Mouse (Mus musculus) splenic B cell, adult 2 months (primary cell): ENCODE results near the gene Oxct2a.
"Not testable (repeated sequence)": the region's sequence is repeated elsewhere in the genome, so short reads cannot be mapped to it uniquely, and the experiment has no call there.

Source experiments
- DNase-seq: peaks from one replicate; pipeline ENCODE4 v3.0.0-alpha.2; 2011; ENCODE audit warnings: low read depth, low spot score
- H3K27me3 ChIP-seq: 2 replicates; pipeline ENCODE4 v1.6.1; 2012; ENCODE audit warnings: mild to moderate bottlenecking, low read length, moderate library complexity, mixed read lengths; ENCODE audit not compliant: control insufficient read depth, poor library complexity, insufficient read depth, severe bottlenecking
- H3K36me3 ChIP-seq: 2 replicates; pipeline ENCODE4 v1.6.1; 2012; ENCODE audit warnings: mild to moderate bottlenecking, low read length, moderate library complexity, mixed read lengths; ENCODE audit not compliant: control insufficient read depth, poor library complexity, insufficient read depth, severe bottlenecking

Oxct2a gene

GRCm38 (mm10) chr4:123333151-123333550 lies 9.7 kb upstream of the Oxct2a start:
- no peak for DNase-seq
- Histone ChIP-seq H3K27me3 (no peaks in the 10 kb centered on the region), H3K36me3 (no peaks in the 10 kb centered on the region)

DNA sequence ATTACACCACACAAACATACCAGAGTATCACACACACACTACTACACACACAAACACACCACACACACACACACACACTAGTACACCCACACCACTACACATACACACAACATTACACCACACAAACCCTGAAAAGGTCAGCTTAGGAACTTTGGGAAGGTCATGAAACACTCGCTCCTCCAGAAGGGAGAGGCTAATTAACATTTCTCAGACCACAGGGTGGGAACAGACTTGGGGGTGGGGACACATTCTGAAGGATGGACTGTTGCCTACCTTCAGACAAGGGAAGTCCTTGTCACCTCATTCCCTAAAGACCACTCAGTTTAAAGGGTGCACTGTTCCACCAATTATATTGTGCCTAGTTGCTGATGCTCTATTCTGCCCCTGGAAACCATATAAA lies 8.5 kb upstream of the Oxct2a start:
- H3K36me3 ChIP-seq, DNase-seq, H3K27me3 ChIP-seq: not testable (repeated sequence)

DNA sequence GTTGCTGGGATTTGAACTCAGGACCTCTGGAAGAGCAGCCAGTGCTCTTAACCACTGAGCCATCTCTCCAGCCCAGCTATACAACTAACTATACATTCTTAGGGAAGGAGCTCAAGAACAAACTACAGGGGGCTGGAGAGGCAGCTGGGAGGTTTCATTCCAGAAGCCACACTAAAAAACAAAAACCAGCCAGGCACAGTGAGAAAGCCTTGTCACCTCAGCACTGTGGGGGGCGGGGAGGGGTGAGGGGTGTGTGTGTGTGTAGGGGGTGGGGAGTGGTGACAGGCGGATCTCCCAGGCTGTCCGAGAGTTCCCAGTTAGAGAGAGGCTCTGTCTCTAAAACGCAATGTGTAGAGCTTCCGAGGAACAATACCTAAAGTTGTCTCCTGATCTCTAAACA lies 7.9 kb upstream of the Oxct2a start:
- H3K36me3 ChIP-seq, result no peaks in the 10 kb centered on the region
- H3K27me3 ChIP-seq, result no peaks in the 10 kb centered on the region
- no peak for DNase-seq

- H3K36me3 ChIP-seq, result no peaks in the 10 kb centered on the region
- H3K27me3 ChIP-seq, result no peaks in the 10 kb centered on the region
- no peak for DNase-seq
These were observed 5.5 kb upstream of the Oxct2a start for GRCm38 (mm10) chr4:123328946-123329345.

GRCm38 (mm10) chr4:123327630-123328029 lies 4.2 kb upstream of the Oxct2a start:
- Histone ChIP-seq H3K27me3 (no peaks in the 10 kb centered on the region), H3K36me3 (no peaks in the 10 kb centered on the region)
- no peak for DNase-seq

GRCm38 (mm10) chr4:123326087-123326486 lies 2.7 kb upstream of the Oxct2a start:
- H3K27me3 ChIP-seq, result no peaks in the 10 kb centered on the region
- H3K36me3 ChIP-seq, result no peaks in the 10 kb centered on the region
- no peak for DNase-seq

DNA sequence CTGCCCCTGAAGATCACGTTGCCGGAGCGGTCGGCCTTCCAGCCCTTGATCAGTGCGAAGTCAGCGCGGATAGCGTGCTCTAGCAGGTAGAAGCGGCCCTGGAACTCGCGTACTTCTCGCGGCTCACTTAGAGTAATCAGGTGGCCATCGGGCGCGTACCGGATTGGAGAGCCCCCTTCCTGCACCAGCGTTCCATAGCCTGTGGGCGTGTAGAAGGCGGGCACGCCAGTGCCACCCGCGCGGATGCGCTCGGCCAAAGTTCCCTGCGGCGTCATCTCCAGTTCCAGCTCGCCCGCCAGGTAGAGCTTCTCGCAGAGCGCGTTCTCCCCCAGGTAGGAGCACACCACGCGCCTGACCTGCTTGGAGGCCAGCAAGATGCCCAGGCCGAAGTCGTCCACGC lies 524 bp downstream of the Oxct2a start:
- not testable (repeated sequence) for DNase-seq, H3K27me3 ChIP-seq, H3K36me3 ChIP-seq

GRCm38 (mm10) chr4:123314497-123314896 lies 8.9 kb downstream of the Oxct2a start:
- Histone ChIP-seq H3K36me3 (no peaks in the 10 kb centered on the region), H3K27me3 (no peaks in the 10 kb centered on the region; the same call in 1 of the 2 replicates)
- no peak for DNase-seq

- H3K36me3 ChIP-seq, result no peaks in the 10 kb centered on the region
- peak; percentile 15 for DNase-seq
- no peaks in the 10 kb centered on the region; the same call in 1 of the 2 replicates for H3K27me3 ChIP-seq
These were observed 10.4 kb downstream of the Oxct2a start for GRCm38 (mm10) chr4:123313010-123313409.

DNA sequence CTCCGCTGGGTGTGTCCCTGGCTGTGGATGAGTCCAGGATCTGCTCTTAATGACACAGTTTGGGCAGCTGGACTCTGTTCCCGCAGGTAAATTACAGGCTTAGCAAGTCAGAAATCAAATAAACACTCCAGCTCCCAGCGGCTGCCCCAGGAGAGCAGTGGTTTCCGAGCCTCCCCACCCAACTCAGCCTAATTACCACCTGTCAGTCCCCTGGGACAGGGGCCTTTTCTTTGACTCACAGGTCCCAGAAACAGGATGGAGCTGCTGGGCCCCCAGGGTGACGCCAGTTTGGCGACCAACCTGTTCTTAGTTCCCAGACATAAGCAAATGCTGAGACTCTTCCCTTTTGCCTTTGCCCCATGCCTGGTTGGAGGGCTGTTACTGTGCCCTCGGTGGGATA lies 11.6 kb downstream of the Oxct2a start:
- Histone ChIP-seq H3K36me3 (no peaks in the 10 kb centered on the region), H3K27me3 (no peaks in the 10 kb centered on the region; the same call in 1 of the 2 replicates)
- DNase-seq, result peak; percentile 54

DNA sequence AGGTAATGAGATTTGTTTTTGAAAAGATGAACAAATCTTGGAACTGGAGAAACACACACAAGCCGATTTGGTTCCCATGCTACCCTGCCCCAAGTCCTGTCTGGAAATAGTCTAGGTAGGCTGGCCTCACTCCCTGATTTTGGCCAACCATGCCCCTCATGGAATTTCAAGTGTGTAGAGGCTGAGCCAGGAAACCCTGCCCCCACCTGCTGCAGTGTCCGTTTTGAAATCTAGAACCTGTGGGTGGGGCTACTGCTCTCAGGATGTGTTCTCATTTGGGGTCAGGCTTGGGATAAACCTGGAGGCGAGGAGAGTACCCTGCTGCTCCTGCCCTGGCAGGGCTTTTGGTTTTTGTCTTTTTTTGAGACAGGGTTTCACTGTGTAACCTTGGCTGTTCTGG lies 15.1 kb downstream of the Oxct2a start:
- Histone ChIP-seq H3K36me3 (no peaks in the 10 kb centered on the region), H3K27me3 (no peaks in the 10 kb centered on the region; the same call in 1 of the 2 replicates)
- DNase-seq, result no peak

DNA sequence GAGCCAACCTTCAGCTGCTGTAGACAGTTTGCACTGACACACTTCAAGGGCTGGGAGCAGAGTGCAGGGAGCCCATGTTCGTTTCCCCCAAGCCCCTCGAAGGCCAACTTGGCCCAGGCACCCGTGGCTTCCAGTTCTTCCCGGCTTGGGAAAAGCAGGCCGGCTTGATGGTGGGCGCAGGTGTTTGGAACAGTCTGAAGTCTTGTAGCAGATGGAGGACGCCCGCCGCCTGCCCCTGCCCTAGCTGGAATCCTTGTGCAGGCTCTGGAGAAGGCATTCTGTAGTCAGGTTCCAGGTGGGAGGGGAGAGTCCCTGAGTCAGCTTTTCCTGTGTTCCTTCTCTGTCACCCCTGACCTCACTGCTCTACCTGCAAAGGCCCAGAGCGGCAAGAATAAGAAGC lies 16.4 kb downstream of the Oxct2a start:
- no peak for DNase-seq
- H3K36me3 ChIP-seq, result peaks cover 2% of the 10 kb centered on the region; the same call in 1 of the 2 replicates
- H3K27me3 ChIP-seq, result no peaks in the 10 kb centered on the region

DNA sequence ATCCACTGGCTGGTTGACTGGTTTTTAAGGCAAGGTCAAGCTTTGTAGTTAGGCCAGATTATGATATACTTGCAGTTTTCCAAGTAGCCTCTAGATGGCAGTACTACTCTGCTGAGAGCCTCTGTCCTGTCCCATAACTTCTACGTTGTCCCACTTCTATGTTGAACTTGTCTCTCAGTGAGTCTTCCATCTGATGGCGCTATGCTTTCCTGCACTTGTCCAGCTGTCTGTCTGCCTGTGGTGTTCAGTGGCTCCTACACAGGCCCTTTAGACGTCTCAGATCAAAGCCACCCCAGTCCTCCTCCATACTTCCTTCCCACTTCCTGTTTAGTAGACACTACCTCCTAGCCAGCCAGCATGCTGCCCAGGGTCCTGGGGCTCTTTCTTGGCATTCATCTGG lies 17.6 kb downstream of the Oxct2a start:
- H3K36me3 ChIP-seq, result peaks cover 2% of the 10 kb centered on the region; the same call in 1 of the 2 replicates
- DNase-seq, result peak; percentile 69

DNA sequence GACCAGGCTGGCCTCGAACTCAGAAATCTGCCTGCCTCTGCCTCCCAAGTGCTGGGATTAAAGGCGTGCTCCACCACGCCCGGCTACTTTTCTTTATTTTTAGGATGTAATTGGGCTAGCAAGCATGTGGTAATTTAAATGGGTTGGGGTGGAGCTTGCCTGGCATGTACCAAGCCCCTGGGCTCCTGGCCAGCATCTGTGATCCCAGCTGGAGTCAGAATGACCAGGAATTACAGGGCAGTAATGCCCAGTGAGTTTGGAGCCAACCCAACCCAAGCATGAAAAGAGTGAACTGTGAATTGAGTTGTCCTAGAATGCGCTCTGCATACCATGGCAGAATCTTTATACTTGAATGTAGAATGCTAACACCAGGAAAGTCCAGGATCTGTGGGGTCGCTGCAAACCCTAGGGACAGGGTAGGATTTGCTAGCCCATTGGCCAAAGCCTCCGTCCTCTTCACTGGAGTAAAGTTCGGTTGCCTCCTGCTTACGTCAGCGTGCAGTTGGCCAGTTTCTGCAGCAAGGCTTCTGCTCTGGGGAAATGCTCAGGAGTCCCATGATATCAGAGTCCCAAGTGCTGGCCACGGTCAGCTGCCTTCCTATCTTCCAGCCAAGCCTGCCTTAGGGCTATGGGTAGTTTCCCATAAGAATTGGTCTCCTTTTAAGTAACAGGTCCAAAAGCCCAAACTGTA lies 24.3 kb downstream of the Oxct2a start:
- H3K36me3 ChIP-seq, result peaks cover 9% of the 10 kb centered on the region
- no peak for DNase-seq
- no peaks in the 10 kb centered on the region for H3K27me3 ChIP-seq

More for the DNA sequence above, 17.6 kb downstream of the Oxct2a start:
- no peaks in the 10 kb centered on the region for H3K27me3 ChIP-seq

- no peak for DNase-seq
- no peaks in the 10 kb centered on the region for H3K27me3 ChIP-seq
- H3K36me3 ChIP-seq, result peaks cover 11% of the 10 kb centered on the region
These were observed 25.2 kb downstream of the Oxct2a start for GRCm38 (mm10) chr4:123298226-123298625.
